Mouse (Mus musculus): Measurements from ENCODE around the gene Ubxn10.

DNA sequence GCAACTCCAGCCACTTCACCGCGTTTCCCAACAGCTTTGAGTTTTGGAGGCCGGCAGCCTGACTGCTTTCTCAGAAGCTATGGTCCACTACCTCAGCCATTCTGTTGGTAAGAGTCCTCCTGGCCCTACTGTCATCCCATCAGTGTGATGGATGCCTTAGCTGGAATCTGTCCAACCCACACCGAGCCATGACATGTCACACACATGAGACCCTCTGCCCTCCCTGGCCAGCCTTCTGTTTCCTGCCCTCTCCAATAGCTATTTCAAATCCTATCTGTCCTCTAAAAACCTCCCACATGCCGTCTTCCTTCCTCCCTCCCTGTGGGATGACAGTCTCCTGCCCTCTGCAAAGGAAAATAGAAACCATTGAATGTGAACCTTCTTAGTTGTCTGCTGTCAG is 11.2 kb downstream of the Ubxn10 start:
- TF ChIP-seq POLR2A (IDR thresholded peaks at IDR 0.05; ENCODE audit: insufficient read depth, low read length) (no peak), EP300 (IDR thresholded peaks at IDR 0.05; ENCODE audit: insufficient read depth, low read depth, low read length) (no peak), CTCF (IDR thresholded peaks at IDR 0.05; ENCODE audit: low read depth, low read length) (no peak)

Data from ES-Bruce4 (cell line).